Mouse (Mus musculus): ENCODE results near the gene Pp2d1. TPM values are rescaled to one million over a fixed set of nuclear protein-coding genes. Genes with fewer than 3 reads are reported as not detected.
"Not testable (repeated sequence)": the region's sequence is repeated elsewhere in the genome, so short reads cannot be mapped to it uniquely, and the experiment has no call there.

Pp2d1 gene
- total and polyA plus RNA-seq, 3 experiments: not detected

- Histone ChIP-seq H3K9ac (ENCODE audit: low read depth, low read length) (no peak overlapping the region), H3K4me3 (no peak overlapping the region), H3K36me3 (ENCODE audit: control insufficient read depth, insufficient read depth, low read length) (peaks cover 36% of the 10 kb centered on the region), H3K79me2 (replicated peaks; ENCODE audit: control insufficient read depth, insufficient read depth, low read length) (peaks cover 12% of the 10 kb centered on the region), H3K4me1 (ENCODE audit: control insufficient read depth, insufficient read depth, low read length) (peaks cover 30% of the 10 kb centered on the region), H3K27ac (no peak overlapping the region; the same call in 1 of the 2 replicates), H3K27me3 (ENCODE audit: control insufficient read depth, insufficient read depth, low read length) (no peaks in the 10 kb centered on the region)
- no peak for TF ChIP-seq POLR2A (IDR thresholded peaks at IDR 0.05; ENCODE audit: insufficient read depth, low read depth, low read length)
- TF ChIP-seq EP300 (IDR thresholded peaks at IDR 0.05; ENCODE audit: insufficient read depth, low read depth, low read length): no peak
- TF ChIP-seq CTCF (IDR thresholded peaks at IDR 0.05): no peak
- 37% methylated on average over 2 of the region's 2 CpGs for WGBS
- DNase-seq: no peak
- intact Hi-C loops (cut with DNase I): no loop called here
These were observed 37.9 kb upstream of the Pp2d1 start for GRCm38 (mm10) chr17:53577151-53577550.

DNA sequence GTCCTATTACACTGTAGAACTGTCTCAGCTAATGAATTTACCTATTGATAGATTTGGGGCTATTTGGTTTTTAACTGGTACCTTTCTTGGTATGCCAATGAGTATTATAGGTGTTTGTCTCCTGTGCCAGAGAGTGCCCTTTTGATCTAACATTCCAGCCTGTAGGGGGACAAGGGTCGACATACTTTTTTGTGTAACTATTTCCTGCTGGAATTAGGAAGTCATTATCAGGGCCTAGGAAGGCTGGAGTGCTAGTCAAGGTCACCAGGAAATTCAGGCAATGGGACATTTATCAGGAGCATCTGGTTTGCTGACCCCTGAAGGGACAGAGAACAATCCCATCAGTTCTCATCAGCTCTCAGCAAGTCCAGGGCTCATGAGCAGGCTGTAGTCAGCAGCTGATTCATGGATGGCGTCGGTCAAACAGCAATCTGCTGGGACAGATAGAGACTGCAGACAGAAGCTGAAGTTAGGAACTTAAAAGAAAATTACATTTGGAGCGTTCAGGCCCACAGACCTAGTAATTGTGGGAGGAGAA, 33.8 kb upstream of the Pp2d1 start:
- H3K9ac ChIP-seq (ENCODE audit: low read depth, low read length): no peak overlapping the region
- WGBS: 31% methylated on average over 4 of the region's 4 CpGs
- no peak overlapping the region for H3K4me3 ChIP-seq
- H3K27ac ChIP-seq: peak overlapping the region; percentile 44
- TF ChIP-seq EP300 (IDR thresholded peaks at IDR 0.05; ENCODE audit: insufficient read depth, low read depth, low read length) (no peak), CTCF (IDR thresholded peaks at IDR 0.05) (peak; percentile 59)
- no peaks in the 10 kb centered on the region for H3K27me3 ChIP-seq (ENCODE audit: control insufficient read depth, insufficient read depth, low read length)
- peaks cover 26% of the 10 kb centered on the region for H3K4me1 ChIP-seq (ENCODE audit: control insufficient read depth, insufficient read depth, low read length)
- H3K79me2 ChIP-seq (replicated peaks; ENCODE audit: control insufficient read depth, insufficient read depth, low read length): peaks cover 9% of the 10 kb centered on the region; the same call in 1 of the 2 replicates
- peaks cover 30% of the 10 kb centered on the region for H3K36me3 ChIP-seq (ENCODE audit: control insufficient read depth, insufficient read depth, low read length)
- no peak for DNase-seq
- intact Hi-C loops (cut with DNase I): no loop called here

- H3K27ac ChIP-seq; intact Hi-C loops (cut with DNase I); H3K79me2 ChIP-seq (replicated peaks; ENCODE audit: control insufficient read depth, insufficient read depth, low read length); H3K9ac ChIP-seq (ENCODE audit: low read depth, low read length); H3K27me3 ChIP-seq (ENCODE audit: control insufficient read depth, insufficient read depth, low read length); DNase-seq; H3K4me3 ChIP-seq: not testable (repeated sequence)
- peaks cover 18% of the 10 kb centered on the region for H3K4me1 ChIP-seq (ENCODE audit: control insufficient read depth, insufficient read depth, low read length)
- 82% methylated on average over 5 of the region's 5 CpGs for WGBS
- peaks cover 14% of the 10 kb centered on the region for H3K36me3 ChIP-seq (ENCODE audit: control insufficient read depth, insufficient read depth, low read length)
These were observed 31.7 kb upstream of the Pp2d1 start for GRCm38 (mm10) chr17:53570932-53571331.

GRCm38 (mm10) chr17:53570361-53570875, 31.2 kb upstream of the Pp2d1 start:
- intact Hi-C loops (cut with DNase I): no loop called here
- Histone ChIP-seq H3K27ac (peak overlapping the region; percentile 94), H3K27me3 (ENCODE audit: control insufficient read depth, insufficient read depth, low read length) (no peaks in the 10 kb centered on the region), H3K79me2 (replicated peaks; ENCODE audit: control insufficient read depth, insufficient read depth, low read length) (peaks cover 5% of the 10 kb centered on the region; the same call in 1 of the 2 replicates), H3K9ac (ENCODE audit: low read depth, low read length) (peak overlapping the region; percentile 46), H3K36me3 (ENCODE audit: control insufficient read depth, insufficient read depth, low read length) (peaks cover 14% of the 10 kb centered on the region), H3K4me3 (no peak overlapping the region), H3K4me1 (ENCODE audit: control insufficient read depth, insufficient read depth, low read length) (peaks cover 18% of the 10 kb centered on the region)
- 10% methylated on average over 10 of the region's 10 CpGs for WGBS
- peak in 1 of 2 experiments; percentile 49 for DNase-seq
- TF ChIP-seq POLR2A (IDR thresholded peaks at IDR 0.05; ENCODE audit: insufficient read depth, low read depth, low read length) (no peak), CTCF (IDR thresholded peaks at IDR 0.05) (no peak), EP300 (IDR thresholded peaks at IDR 0.05; ENCODE audit: insufficient read depth, low read depth, low read length) (no peak)

DNA sequence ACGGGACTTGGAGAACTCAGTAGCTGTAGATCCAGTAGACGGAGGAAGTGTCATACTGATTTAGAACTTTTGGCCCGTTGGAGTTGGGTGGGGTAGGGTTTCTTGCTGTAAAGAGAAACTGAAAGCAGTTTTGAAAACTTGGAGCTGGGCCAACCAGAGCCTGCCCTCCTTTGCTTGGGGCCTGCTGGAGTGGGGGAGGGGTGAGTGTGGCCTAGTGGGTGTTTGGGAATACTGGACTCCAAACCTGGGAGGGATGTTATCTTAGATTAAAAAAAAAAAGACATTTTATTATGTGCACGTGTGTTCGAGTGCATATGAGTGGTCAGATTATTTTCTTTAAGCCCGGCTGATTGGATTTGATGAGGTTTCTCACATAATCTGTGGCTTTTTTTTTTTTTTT, 30.6 kb upstream of the Pp2d1 start:
- peak overlapping the region; percentile 27; the same call in 1 of the 2 replicates for H3K4me3 ChIP-seq

GRCm38 (mm10) chr17:53568734-53569386, 29.6 kb upstream of the Pp2d1 start:
- Histone ChIP-seq H3K4me3 (peak overlapping the region; percentile 97), H3K27ac (peak overlapping the region; percentile 94), H3K36me3 (ENCODE audit: control insufficient read depth, insufficient read depth, low read length) (peaks cover 12% of the 10 kb centered on the region), H3K4me1 (ENCODE audit: control insufficient read depth, insufficient read depth, low read length) (peaks cover 15% of the 10 kb centered on the region), H3K9ac (ENCODE audit: low read depth, low read length) (peak overlapping the region; percentile 100), H3K27me3 (ENCODE audit: control insufficient read depth, insufficient read depth, low read length) (no peaks in the 10 kb centered on the region), H3K79me2 (replicated peaks; ENCODE audit: control insufficient read depth, insufficient read depth, low read length) (peaks cover 4% of the 10 kb centered on the region; the same call in 1 of the 2 replicates)
- 33% methylated on average over 8 of the region's 8 CpGs for WGBS
- intact Hi-C loops (cut with DNase I): loop anchor here (1.0 to 5.0 kb wide), 3 partner anchors 68 to 120 kb away; partner anchors contain the start of genes Rab5a and Sgo1
- no peak for DNase-seq
- no peak for TF ChIP-seq CTCF (IDR thresholded peaks at IDR 0.05)
- TF ChIP-seq POLR2A (IDR thresholded peaks at IDR 0.05; ENCODE audit: insufficient read depth, low read depth, low read length): no peak
- TF ChIP-seq EP300 (IDR thresholded peaks at IDR 0.05; ENCODE audit: insufficient read depth, low read depth, low read length): no peak

More for the DNA sequence above, 30.6 kb upstream of the Pp2d1 start:
- intact Hi-C loops (cut with DNase I): loop anchor here (2.0 to 5.0 kb wide), 2 partner anchors 67 to 119 kb away; partner anchors contain the start of gene Sgo1
- peaks cover 5% of the 10 kb centered on the region; the same call in 1 of the 2 replicates for H3K79me2 ChIP-seq (replicated peaks; ENCODE audit: control insufficient read depth, insufficient read depth, low read length)
- H3K9ac ChIP-seq (ENCODE audit: low read depth, low read length): peak overlapping the region; percentile 64
- WGBS: 5% methylated on average over 6 of the region's 6 CpGs
- peaks cover 18% of the 10 kb centered on the region for H3K4me1 ChIP-seq (ENCODE audit: control insufficient read depth, insufficient read depth, low read length)
- peaks cover 14% of the 10 kb centered on the region for H3K36me3 ChIP-seq (ENCODE audit: control insufficient read depth, insufficient read depth, low read length)
- TF ChIP-seq CTCF (IDR thresholded peaks at IDR 0.05) (no peak), EP300 (IDR thresholded peaks at IDR 0.05; ENCODE audit: insufficient read depth, low read depth, low read length) (0 out of 2 replicates have a peak, but pooled peaks have one; percentile 39), POLR2A (IDR thresholded peaks at IDR 0.05; ENCODE audit: insufficient read depth, low read depth, low read length) (no peak)
- H3K27me3 ChIP-seq (ENCODE audit: control insufficient read depth, insufficient read depth, low read length): no peaks in the 10 kb centered on the region
- H3K27ac ChIP-seq: peak overlapping the region; percentile 94
- peak; percentile 75 to 85 for DNase-seq
